Mouse (Mus musculus): ENCODE measurements around the gene Zfp661. TPM values are rescaled to one million over a fixed set of nuclear protein-coding genes. Genes with fewer than 3 reads are reported as not detected.

Zfp661 gene
- total RNA-seq, 2 experiments from 2014 or later = 7.6 to 8.6 TPM

GRCm38 (mm10) chr2:127559070-127559966, 27.6 kb downstream of the Zfp661 start:
- peak; percentile 85 to 92 for DNase-seq (ENCODE audit: low spot score in 2 of 2)
- intact Hi-C loops (cut with DNase I) = loop anchor here (2.0 to 5.0 kb wide), 3 partner anchors 53 to 197 kb away; partner anchors contain the start of gene Adra2b

DNA sequence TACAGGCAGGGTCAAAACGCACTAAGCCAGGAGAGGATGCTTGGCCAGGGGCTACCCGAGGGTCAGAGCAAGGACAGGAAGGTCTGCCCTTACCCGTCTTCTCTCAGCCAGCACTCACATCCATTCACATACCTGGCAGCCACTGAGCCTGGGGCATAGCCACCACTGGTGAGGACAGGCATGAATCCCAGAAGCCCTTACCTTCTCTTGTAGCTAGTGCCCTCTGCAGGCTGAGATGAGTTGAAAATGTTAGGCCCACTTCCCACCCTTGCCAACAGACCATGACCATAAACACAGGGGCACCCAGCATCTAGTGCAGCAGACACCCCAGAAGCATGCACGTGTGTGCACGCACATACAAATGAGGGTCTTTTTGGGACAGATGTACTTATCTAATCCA, 35.8 kb downstream of the Zfp661 start:
- intact Hi-C loops (cut with DNase I) = loop anchor here (1.0 kb wide), 1 partner anchor 44 kb away; no protein-coding TSS in a partner anchor
- peak; percentile 44 to 47 for DNase-seq (ENCODE audit: low spot score in 2 of 2)

DNA sequence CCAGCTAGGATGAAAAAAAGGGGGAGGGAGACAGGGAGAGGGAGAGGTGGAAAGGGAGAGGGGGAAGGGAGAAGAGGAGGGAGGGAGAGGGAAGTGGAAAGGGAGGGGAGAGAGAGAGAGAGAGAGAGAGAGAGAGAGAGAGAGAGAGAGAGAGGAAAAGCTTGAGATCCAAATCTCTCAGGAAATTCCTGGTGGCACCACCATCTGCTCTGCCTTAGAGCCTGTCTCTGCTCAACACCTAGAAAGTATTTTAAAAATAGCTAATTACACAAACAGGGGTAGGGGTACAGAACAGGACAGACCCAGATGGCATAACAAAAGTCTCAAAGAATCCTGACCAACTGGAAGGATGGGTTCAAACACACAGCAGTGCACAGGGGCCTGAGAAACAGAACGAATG, 36.4 kb downstream of the Zfp661 start:
- no peak for DNase-seq (ENCODE audit: low spot score in 2 of 2)
- intact Hi-C loops (cut with DNase I) = no loop called here

DNA sequence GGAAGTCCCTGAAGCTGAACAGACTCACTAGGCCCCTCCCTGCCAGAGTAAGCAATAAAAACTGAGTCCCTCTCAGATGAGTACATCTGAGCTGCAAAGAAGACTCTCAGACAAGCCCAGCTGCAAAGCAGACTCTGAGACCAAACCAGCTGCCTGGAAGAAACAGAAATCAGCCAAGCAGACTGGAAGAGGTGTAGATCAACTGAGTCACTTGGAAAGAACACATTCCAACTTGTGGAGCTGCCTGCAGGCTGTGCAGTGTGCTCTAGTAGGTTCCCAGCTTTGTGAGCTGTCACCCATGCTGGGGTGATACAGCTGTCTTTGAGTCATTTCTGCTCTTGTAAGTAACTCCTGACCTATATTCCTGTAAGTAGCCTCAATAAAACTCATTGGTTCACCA, 37.2 kb downstream of the Zfp661 start:
- DNase-seq (ENCODE audit: low spot score in 2 of 2) = no peak
- intact Hi-C loops (cut with DNase I) = no loop called here

- intact Hi-C loops (cut with DNase I) = no loop called here
Measured at GRCm38 (mm10) chr2:127548342-127549074, 38.4 kb downstream of the Zfp661 start.

GRCm38 (mm10) chr2:127541697-127542096, 45.2 kb downstream of the Zfp661 start:
- no peak for DNase-seq (ENCODE audit: low spot score in 2 of 2)
- intact Hi-C loops (cut with DNase I) = no loop called here

More at GRCm38 (mm10) chr2:127548342-127549074, 38.4 kb downstream of the Zfp661 start:
- no peak for DNase-seq (ENCODE audit: low spot score in 2 of 2)

GRCm38 (mm10) chr2:127541185-127541584, 45.7 kb downstream of the Zfp661 start, which contains the start of gene Prom2:
Gene Prom2 (minus strand): TSS chr2:127541467.
- DNase-seq (ENCODE audit: low spot score in 2 of 2) = no peak
- intact Hi-C loops (cut with DNase I) = no loop called here

- intact Hi-C loops (cut with DNase I) = no loop called here
- DNase-seq (ENCODE audit: low spot score in 2 of 2) = no peak
Measured at GRCm38 (mm10) chr2:127539494-127539893, 47.4 kb downstream of the Zfp661 start.

- peak; percentile 55 to 59 for DNase-seq (ENCODE audit: low spot score in 2 of 2)
Measured at GRCm38 (mm10) chr2:127537548-127537947, 49.3 kb downstream of the Zfp661 start.

DNA sequence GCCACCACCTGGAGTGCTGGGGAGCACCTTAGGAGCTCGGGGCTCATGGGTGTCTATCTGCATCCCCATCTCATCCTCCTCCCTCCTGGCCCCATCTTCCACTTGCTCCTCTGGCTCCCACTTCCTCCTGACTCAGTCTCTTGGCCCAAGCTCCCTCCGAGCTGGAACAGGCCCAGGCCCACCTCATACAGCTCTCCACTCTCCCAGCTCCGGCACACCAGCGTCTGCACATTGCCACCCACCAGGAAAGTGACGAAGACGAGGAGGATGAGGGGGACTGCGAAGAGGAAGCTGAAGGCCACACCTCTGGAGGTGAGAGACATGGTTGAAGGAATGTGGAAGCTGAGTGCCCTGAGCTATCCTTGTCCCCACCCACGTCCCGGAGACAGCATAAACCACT, 51.5 kb downstream of the Zfp661 start:
- DNase-seq (ENCODE audit: low spot score in 2 of 2) = peak; percentile 77 to 85
- intact Hi-C loops (cut with DNase I) = no loop called here

More at GRCm38 (mm10) chr2:127537548-127537947, 49.3 kb downstream of the Zfp661 start:
- intact Hi-C loops (cut with DNase I) = no loop called here

DNA sequence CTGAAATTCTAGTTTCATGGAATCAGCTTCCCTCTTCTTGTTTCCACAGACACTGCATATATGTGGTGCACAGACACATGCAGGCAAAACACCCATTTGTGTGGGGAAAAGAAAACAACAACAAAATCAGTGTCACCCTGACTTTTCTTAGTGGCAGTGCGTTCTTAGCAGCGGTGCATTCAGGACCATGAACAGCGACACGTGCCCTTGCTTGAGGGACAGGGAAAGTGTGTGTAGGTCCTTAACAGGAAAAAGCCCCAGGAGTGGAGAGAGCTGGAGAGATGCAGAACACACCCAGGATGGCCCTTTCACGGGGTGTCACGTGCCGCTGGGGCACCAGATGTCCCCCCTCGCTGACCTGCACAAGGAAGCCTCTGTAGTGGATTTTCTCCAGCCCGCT, 54.5 kb downstream of the Zfp661 start:
- intact Hi-C loops (cut with DNase I) = no loop called here
- no peak for DNase-seq (ENCODE audit: low spot score in 2 of 2)

DNA sequence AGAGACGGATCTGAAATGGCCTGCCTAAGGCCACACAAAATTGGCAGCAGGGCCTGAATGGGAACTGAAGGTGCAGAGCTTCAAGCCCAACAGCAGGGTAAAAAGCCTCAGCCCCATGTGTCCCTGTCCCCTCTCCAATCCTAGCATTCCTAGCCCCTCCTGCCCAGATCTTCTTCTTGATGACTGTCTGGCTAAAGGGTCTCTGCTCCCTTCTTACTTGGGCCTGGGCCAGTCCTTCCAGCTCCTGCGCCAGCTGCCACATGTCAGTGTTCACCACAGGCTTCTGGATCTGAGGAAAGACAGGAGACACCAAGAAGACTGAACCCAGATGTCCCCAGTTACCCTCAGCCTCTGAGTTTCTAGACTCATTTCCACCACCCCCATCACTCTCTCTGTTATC, 55.3 kb downstream of the Zfp661 start:
- DNase-seq (ENCODE audit: low spot score in 2 of 2) = no peak
- intact Hi-C loops (cut with DNase I) = no loop called here

- DNase-seq (ENCODE audit: low spot score in 2 of 2) = no peak
Measured at GRCm38 (mm10) chr2:127530418-127530817, 56.5 kb downstream of the Zfp661 start.

GRCm38 (mm10) chr2:127525004-127525775, 61.7 kb downstream of the Zfp661 start:
- intact Hi-C loops (cut with DNase I) = no loop called here
- DNase-seq (ENCODE audit: low spot score in 2 of 2) = no peak

More at GRCm38 (mm10) chr2:127530418-127530817, 56.5 kb downstream of the Zfp661 start:
- intact Hi-C loops (cut with DNase I) = no loop called here

Other genes starting within 250 kb of the Zfp661 start
- gene Astl, start 248.5 kb downstream of the Zfp661 start, total RNA-seq (2021) = not detected
- gene Adra2b, start 223.9 kb downstream of the Zfp661 start, total RNA-seq (2021) = under 1 TPM; 0.25 to 0.97 TPM
- gene Gpat2, start 161.9 kb downstream of the Zfp661 start, total RNA-seq (2021) = under 1 TPM in 1 of 2 experiments, not detected in 1; 0.63 TPM
- 10 to 100 TPM; 21.2 to 21.9 TPM for gene Fahd2a, start 142.5 kb downstream of the Zfp661 start, total RNA-seq (2021)
- 100 to 1,000 TPM; 130 to 133 TPM for gene Kcnip3, start 65.0 kb downstream of the Zfp661 start, total RNA-seq (2021)
- under 1 TPM; 0.11 to 0.17 TPM for gene Prom2, start 45.6 kb downstream of the Zfp661 start, total RNA-seq (2021)
- gene Mrps5, start 128 bp upstream of the Zfp661 start, total RNA-seq (2021) = 100 to 1,000 TPM in 1 of 2 experiments, 10 to 100 TPM in 1; 80.0 to 102 TPM
- gene Mal, start 69.6 kb upstream of the Zfp661 start, total RNA-seq (2021) = 100 to 1,000 TPM; 106 to 160 TPM
- gene Mall, start 142.8 kb upstream of the Zfp661 start, total RNA-seq (2021) = under 1 TPM; 0.66 to 0.67 TPM
- gene Nphp1, start 201.8 kb upstream of the Zfp661 start, total RNA-seq (2021) = 10 to 100 TPM; 16.9 to 19.7 TPM
- 10 to 100 TPM; 43.6 to 50.5 TPM for gene Mtln, start 205.4 kb upstream of the Zfp661 start, total RNA-seq (2021)
- under 1 TPM in 1 of 2 experiments, not detected in 1; 0.25 TPM for gene Bub1, start 244.8 kb upstream of the Zfp661 start, total RNA-seq (2021)